Mouse (Mus musculus) monocyte, adult 2 months (primary cell): ENCODE results near the gene Aqp9.
"Not testable (repeated sequence)": the region's sequence is repeated elsewhere in the genome, so short reads cannot be mapped to it uniquely, and the experiment has no call there.

Experiments used
- DNase-seq, 2 experiments: peaks; one replicate each; pipeline ENCODE4 v3.0.0; 2022; ENCODE audit warnings: low spot score in 2 of 2, low read depth in 1 of 2

Aqp9 gene

DNA sequence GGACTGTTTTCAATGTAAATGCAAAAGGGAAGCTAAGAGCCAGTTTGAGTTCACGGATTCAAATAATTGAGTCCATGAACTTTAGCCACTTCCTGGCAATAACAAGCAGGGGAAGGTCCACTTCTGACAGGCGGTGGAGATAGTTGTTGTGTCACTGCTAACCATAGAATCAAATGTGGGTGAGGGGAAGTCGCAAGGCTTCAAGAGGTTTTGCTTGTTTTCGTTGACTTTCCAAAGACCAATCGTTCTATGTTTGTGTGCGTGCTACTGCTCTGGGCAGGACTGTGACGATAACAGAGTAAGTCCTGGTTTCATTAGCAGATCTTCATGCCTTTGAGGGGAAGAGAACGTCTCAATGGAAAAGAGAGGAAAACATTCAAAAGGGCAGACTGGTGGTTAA is 28.3 kb downstream of the Aqp9 start:
- DNase-seq = no peak

DNA sequence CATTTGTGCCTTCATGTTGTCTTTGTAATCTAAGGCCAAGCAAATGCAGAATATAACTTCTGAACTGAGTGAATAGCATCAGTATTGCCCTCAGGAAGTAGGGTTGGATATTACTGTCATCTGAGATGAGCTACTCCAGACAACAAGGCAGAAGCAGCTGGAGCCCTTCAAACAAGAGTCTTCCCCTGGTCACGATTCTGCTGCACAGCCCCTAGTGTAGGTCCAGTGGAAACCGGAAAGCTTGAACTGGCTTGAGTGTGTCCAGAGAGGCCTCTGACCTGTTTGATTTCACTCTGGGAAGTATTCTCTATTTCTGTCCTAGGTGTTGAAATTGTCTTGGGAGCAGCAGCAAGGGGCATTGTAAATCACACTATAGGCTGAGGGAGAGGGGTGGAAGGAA is 29.5 kb downstream of the Aqp9 start:
- no peak for DNase-seq

DNA sequence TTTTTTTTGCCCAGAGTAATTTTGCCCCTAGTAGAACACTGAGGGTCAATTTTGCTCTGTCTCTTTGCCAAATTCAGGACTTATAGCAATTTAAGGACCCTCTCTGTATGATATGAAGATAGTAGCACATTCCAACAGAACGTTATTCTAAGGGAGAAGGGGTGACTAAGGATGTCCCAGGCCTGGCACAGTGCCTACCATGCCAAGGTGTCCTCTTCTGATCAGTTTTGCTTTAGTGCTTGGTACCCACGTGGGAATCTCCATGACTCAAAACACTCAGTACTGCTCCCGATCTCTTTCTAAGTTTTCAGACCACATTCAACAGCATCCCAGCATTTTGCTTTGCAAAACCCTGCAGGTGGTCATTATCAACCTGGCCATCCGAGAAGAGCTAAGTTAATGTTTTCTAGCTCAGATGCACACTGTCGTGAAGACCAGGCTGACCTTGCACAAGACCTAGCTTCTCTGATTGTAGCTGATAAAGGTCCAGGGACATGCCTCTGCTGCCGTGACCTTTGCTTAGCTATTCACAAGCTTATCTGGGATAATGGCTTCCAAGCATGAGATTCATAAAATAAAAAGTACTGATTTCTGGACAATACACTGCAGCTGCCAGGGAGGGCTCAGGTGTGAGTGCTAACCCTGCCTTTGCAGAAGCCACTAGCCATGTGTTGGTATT is 31.1 kb downstream of the Aqp9 start:
- no peak for DNase-seq

DNA sequence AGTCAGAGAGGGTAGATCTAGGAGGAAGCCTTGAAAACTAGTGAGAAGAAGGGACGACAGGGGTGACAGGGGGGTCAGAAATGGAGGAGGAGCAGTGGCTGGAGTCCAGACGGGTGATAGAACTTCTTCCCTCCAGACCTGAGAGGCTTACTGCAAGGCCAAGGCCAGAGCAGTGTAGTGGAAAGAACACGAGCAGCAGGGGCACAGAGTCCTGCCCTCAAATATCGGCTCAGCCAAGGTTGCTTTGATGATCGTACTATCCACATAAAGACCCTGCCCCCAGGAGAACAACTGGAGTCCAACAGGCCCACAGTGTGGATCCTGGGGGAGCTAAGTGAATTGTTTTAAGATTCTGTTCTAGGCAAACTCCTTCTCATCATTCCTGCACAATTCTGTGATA is 33.4 kb downstream of the Aqp9 start:
- DNase-seq = no peak

DNA sequence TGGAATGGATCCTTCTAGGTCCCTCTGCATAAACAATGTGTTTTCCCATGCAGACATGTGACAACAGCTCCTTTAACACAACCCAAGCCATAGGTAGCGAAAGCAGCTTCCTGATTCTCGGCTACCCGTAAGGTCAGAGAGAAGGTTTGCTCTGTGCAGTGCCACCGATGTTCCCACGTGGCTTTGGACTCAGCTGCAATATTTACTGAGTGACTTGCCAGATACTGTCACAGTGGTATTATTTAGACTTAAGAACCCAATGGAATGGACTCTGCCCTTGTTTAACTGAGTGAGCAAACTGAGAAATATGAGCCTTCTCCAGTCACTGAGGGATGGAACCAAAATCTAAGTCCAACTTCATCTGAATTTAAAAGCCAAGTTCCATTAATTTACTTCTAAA is 35.3 kb downstream of the Aqp9 start:
- DNase-seq = no peak

DNA sequence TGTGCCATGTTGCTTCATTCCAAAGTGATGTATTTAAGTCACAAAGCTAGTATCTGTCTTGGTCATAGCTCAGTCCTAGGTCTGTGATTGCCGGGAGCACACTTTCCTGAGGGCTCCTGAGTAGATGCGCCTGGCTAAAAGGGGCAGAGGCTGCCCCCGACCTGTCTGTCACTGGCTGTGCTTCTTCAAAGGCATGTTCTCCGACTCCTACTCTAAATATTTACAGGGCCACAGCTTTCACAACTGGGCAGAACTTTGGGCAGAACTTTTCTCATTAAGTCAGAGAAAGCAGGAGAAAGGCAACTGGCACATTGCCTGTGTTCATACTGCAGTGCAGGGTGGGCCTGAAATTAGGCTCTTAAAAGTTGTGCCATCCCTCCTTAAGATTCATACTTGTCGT is 36.7 kb downstream of the Aqp9 start:
- DNase-seq = no peak

DNA sequence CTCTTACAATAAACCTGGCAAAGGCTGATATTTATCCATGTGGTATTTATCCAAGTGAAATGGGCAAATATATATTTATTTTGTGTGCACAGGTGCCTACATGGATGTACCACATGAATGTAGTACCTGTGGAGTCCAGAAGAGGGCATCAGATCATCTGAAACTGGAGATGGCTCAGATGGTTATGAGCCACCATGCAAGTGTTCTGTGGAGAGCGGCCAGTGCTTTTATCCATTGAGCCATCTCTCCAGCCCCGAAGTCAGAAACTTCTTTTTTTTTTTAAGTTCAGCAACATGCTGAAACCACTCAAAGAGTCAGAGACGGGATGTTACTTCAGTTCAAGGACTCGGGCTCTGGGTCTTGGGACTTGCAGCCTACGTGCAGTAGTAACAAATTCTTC is 39.6 kb downstream of the Aqp9 start:
- DNase-seq = peak; percentile 26 to 48

DNA sequence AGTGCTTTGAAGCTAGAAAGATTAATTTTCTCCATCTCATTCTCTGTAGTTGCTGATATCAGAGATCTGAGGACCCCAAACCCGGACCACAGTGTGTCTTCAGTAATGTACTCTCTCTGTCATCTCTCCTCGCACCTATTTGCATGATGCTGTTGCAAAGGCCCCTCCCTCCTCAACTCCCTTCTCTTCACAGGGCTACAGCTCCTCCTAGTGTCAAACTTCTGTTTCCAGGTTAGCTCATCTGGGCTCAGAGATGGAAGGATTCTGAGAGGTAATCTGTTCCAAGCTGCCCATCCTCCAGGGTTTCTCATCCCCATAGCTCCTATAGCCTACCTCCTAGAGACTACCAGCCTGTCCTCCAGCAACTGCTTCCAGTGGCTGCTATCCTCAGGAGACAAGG is 42.3 kb downstream of the Aqp9 start:
- no peak for DNase-seq

DNA sequence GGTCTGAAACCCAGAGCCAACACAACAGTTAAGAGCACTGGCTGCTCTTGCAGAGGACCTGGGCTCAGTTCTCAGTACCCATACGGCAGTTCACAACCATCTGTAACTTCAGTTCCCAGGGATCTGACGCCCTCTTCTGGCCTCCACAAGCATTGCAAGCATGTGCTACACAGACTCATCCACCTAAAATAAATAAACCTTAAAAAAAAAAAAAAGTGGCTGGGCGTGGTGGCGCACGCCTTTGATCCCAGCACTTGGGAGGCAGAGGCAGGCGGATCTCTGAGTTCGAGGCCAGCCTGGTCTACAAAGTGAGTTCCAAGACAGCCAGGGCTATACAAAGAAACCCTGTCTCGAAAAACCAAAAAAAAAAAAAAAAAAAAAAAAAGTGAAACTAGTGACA is 45.4 kb downstream of the Aqp9 start:
- DNase-seq = not testable (repeated sequence)

DNA sequence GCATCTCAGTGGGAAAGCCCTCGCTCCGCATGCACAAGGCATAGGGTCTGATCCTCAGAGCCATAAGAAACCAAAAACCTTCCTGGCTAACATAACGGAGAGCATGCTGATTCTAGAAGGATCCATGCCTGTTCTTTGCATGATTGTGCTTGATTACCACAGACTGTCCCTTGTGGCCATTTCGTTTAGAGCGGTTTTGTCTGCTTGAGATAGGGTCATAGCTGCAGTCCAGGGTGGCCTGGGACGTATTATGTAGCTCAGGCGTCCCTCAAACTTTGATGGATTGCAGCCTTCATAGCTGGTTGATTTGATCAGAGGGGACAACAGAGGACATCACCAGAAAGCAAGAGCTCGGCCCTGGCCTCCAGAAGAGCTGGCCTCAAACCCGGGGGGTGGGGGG is 47.6 kb downstream of the Aqp9 start:
- no peak for DNase-seq

DNA sequence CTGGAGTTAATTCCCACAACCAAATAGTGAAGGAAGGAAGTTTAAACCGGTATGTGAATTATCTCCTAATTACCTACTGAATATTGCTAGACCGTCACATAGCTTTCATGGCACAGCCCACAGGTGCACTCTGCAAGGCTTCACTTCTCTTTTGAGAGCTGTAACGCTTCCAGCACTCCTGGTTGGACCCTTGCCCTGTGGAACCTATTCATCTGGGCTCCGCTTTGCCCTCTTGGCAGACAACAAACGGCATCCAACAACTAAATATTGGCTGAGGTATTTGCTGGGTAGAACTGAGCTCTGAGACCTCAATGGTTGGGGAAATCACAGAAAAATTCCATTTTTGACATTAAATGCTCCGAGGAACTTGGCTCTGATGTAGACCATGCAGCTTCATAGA is 55.3 kb downstream of the Aqp9 start:
- DNase-seq = no peak

DNA sequence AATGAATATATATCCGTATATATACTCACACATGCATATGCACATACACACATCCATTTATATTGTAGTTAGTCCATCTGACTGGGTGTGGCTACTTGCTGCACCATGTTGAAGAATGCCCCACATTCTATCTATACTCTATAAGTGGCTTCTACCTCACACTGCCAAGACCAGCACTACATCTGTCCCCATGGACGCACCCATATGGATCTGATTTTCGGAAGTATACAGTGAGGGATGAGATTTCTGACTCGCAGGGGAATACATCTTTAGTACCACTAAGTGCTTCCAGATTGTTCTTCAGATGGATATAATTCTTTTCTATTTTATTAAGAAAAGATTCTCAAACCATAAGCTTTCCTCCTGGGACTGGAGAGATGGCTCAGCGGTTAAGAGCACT is 65.0 kb downstream of the Aqp9 start:
- DNase-seq = no peak

DNA sequence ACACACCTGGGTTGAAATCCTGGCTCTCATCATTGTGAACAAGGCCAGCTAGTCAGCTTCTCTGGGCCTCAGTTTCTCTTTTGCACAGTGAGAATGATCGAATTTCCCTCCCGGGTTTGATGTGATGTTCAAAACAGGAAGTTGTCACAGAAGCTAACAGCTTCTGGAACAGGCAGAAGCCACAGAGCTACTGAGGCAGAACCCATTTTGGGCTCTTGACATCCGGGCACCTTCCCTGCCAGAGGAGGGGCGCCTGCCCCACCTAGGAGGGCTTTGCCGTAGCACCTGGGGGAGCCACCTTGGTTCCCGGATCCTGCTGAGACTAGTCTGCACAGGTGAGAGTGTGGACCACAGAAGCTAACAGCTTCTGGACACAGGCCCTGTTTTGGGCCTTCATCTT is 74.4 kb downstream of the Aqp9 start:
- no peak for DNase-seq

DNA sequence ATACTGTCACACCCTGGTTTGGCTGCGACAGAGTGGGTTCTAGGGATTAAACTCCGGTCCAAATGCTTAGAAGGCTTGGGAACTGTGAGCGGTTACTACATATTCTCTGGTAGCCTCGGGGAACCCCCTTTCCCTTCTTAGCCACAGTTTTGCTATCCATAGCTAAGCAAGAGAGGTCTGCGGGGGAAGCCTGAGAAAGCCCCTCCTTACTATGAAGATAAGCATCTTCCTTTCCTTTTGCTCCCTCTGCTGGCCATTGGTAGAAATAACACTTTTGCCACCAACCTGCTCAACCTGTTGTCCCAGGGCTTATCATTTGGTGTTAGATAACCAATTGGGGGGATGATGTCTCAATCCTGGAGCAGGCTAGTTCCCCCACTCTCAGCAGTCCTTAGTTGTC is 76.4 kb downstream of the Aqp9 start:
- DNase-seq = no peak

DNA sequence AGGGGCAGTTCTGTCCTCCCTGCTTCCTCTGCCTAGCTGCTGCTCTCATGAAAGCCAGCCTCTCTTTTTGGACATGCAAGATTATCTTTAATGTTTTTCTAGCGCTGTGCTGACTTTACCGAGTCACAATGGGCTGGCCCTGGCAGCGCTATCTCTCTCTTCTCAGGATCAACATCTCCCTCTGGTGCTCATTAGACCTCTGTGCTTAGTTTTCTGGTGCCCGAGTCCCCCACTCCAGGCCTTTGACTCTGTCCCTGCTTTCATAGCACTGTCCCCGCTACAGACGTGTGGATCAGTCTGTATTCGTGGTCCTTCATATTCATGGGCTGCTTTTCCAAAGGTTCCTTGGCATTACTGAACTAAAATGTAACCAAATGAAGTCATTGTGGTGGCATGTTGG is 89.3 kb downstream of the Aqp9 start:
- DNase-seq = no peak

DNA sequence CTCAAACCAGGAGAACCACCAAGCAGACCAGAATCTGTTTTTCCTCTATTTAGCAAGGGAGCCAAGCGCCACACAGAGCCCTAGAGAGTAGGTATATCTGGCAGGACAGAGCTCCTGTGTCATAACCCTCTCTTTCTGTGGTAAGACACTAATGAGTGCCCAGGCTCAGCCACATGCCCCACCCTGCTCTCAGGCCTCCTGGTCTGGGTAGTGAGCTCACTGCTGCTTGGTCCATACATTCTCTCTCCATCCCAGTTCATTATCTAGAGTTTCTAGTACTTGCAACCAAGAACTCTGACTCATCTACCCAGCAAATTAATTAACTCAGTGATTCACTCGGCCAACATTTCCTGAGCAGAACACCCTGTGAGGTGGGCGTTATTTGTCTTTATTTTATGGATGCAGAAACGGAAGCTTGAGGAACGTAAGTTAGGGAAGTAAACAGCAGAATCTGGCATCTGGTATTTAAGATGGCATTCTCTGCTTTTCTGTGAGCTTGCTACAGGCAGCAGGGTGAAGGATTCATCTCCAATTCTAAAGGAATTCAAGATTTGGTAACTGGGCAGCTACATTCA is 91.1 kb downstream of the Aqp9 start:
- DNase-seq = no peak

DNA sequence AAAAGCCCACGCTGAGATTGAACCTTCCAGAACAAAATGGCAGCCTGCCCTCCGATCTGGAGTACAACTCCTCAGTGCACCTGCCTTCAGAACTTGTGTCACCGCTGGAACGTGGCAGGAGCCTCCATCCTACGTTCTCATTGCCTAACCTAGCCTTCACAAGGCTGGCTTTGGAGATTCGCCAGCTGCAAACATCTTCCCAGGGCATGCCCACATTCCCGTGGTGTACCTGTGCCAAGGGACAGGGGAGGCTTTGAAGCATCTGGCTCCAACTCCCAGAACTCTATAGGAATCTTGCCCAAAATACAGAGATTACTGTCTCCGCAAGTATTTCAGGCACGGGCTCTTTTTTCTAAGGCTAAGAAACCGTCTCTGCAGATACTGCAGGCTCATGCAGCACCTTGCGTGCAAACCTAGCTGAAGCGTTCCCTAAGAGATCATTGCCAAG is 92.3 kb downstream of the Aqp9 start:
- no peak for DNase-seq

DNA sequence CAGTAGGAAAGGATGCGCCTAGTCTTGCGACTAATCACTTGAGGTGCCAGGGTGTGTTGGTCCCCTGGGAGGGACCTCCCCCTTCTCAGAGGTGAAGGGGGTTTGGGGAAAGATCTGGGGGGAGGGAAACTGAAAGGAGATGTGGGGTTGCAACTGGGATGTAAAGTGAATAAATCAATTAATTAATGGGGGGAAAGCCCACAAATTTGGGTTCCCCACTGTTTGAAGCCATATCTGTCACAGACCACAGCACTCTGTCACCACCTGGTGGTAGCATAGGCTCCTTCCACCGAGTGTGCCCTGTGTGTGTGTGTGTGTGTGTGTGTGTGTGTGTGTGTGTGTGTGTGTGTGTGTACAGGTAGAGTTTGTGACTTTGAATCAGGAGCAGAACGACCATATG is 94.7 kb downstream of the Aqp9 start:
- no peak for DNase-seq

DNA sequence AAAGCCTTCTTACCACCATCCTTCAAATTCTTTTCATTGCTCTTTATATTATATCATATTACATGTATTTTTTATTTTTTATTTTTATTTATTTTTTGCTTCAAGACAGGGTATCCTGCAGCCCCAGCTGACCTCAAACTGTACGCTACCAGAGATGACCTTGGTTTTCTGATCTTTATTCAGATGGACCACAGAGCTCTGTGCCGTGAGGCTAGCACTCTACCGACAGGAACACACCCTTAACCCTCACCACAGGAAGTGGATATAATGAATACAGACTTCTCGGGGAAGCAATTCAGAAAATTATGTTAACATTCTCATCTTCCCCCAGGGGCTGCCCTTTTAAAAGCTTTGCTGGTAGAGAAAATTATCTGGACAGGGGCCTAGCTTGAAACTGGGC is 95.4 kb downstream of the Aqp9 start:
- DNase-seq = no peak

DNA sequence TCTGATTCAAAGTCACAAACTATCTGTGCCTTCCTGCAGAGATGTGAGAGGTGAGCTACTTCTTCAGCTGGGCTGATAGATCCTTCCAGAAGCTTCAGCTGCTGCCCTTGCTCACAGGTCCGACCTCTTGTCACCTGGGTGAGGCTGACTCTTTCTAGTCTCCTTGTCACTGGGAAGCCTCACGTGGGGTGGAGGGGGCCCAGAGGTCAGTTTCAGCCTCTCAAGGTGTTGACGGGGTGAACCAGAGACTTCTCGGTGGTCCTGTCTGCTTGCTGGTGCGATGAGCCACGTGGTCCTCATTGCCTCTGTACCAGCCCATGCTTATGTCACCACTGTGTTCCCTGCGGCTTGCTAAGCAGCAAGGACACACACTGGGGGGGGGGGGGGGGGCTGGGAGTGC is 96.0 kb downstream of the Aqp9 start:
- no peak for DNase-seq

DNA sequence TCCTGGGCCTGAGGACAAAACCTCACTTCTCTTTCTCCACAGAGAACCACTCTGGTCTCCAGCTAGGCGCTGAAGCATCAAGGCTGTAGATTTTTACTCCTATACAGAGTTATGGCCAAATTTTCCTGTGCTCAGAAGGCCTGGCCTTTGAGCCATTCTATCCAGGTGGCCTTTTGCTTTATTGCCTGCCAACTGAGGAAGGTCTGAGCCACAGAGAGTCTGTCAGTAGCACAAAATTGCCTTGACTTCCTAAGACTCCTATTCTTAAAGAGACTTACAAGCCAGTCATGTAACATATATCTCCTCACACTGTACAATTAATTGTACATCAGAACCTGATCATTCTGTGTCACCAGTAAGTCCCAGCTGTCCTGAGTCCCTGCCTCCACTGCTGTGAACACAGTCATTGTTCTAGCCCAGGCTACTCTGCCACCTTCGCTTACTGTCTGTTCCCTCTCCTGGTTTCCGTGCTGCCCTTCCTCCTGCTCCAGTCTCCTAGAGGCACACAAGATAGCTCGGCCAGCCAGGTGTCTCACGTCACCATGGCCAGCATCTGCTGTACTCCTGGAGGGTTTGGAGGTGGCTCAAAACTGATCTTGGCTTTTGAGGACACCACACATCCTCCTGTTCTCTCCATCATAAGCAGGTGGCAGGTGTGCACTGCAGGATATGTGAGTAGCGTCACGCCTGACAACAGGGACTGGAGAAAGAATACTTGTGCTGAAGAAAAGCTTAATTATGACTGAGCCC is 96.7 kb downstream of the Aqp9 start:
- no peak for DNase-seq

DNA sequence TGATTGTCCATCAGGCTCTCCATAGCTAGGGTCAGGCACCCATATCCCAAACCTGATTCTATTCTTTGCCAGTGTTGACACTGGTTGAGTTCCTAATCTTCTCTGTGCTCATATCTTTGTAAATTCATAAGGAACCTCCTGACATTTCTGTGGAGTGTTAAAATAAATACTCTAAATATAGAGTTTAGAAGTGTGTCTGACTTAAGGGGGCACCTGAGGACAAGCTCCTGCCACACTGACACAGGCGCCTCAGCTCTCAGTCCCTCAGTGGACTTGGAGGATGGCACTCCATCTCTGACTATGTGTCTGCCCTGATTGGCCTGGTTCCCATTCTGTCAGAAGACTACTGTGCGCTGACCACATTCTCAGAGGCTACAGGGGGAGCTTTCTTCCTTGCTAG is 97.9 kb downstream of the Aqp9 start:
- no peak for DNase-seq
